Mouse (Mus musculus) MEL (cell line): ENCODE measurements at regions not wholly inside any gene's neighbourhood (a gene's known extent, or its start where the extent isn't known, plus 50 kb on each side); places are given as distances from the start of the nearest gene placed in this dataset.

Experiments used
- DNase-seq: peaks from one replicate; pipeline ENCODE4 v3.0.0; 2011; ENCODE audit warnings: low read depth, low spot score
- H3K27ac ChIP-seq: 2 replicates; pipeline ENCODE4 v1.5.1; 2012; ENCODE audit warnings: low read depth, mild to moderate bottlenecking, control low read depth, low read length, moderate library complexity; ENCODE audit not compliant: control insufficient read depth
- H3K27me3 ChIP-seq, 2 experiments: fragments of 150-350 bp in 1 of 2; sonication (generic) in 1 of 2; 2 replicates each; pipeline ENCODE4 v1.6.1; 2012; ENCODE audit warnings: low read length in 2 of 2, mild to moderate bottlenecking in 2 of 2, improper control_type of control experiment in 1 of 2, moderate library complexity in 1 of 2; ENCODE audit not compliant: insufficient read depth in 2 of 2, control insufficient read depth in 1 of 2
- H3K36me3 ChIP-seq, 2 experiments: 2 replicates each; pipeline ENCODE4 v1.6.1; 2012 to 2014; ENCODE audit warnings: low read length in 2 of 2, improper control_type of control experiment in 1 of 2, inconsistent platforms in 1 of 2, mild to moderate bottlenecking in 1 of 2; ENCODE audit not compliant: insufficient read depth in 2 of 2, control insufficient read depth in 1 of 2
- H3K4me1 ChIP-seq, 2 experiments: fragments of 150-350 bp in 1 of 2; sonication (generic) in 1 of 2; 2 replicates each; pipeline ENCODE4 v1.6.1; 2012; ENCODE audit warnings: low read length in 2 of 2, improper control_type of control experiment in 1 of 2, mild to moderate bottlenecking in 1 of 2; ENCODE audit not compliant: insufficient read depth in 2 of 2, control insufficient read depth in 1 of 2
- H3K4me3 ChIP-seq, 2 experiments: fragments of 150-350 bp in 1 of 2; sonication (generic) in 1 of 2; 2 replicates each; pipeline ENCODE4 v1.5.1; 2012; ENCODE audit warnings: low read depth in 2 of 2, low read length in 2 of 2, mild to moderate bottlenecking in 2 of 2, moderate library complexity in 2 of 2, control low read depth in 1 of 2, improper control_type of control experiment in 1 of 2; ENCODE audit not compliant: control insufficient read depth in 1 of 2, insufficient read depth in 1 of 2
- H3K79me2 ChIP-seq: 2 replicates; pipeline ENCODE4 v1.6.1; 2012; ENCODE audit warnings: mild to moderate bottlenecking, low read length, moderate library complexity; ENCODE audit not compliant: control insufficient read depth, poor library complexity, insufficient read depth
- H3K9ac ChIP-seq: 2 replicates; pipeline ENCODE4 v1.6.1; 2012; ENCODE audit warnings: low read depth, mild to moderate bottlenecking, control low read depth, low read length, moderate library complexity; ENCODE audit not compliant: control insufficient read depth, poor library complexity, severe bottlenecking
- H3K9me3 ChIP-seq: fragments of 150-350 bp; sonication (generic); replicated peaks from 2 replicates; pipeline ENCODE4 v1.6.1; 2012; ENCODE audit warnings: mild to moderate bottlenecking, low read length, improper control_type of control experiment, moderate library complexity; ENCODE audit not compliant: insufficient read depth
- BHLHE40 ChIP-seq: IDR thresholded peaks from 2 replicates; pipeline ENCODE4 v1.6.1; 2012; ENCODE audit warnings: low read depth, mild to moderate bottlenecking, inconsistent platforms, low read length, improper control_type of control experiment, borderline replicate concordance
- CHD2 ChIP-seq: IDR thresholded peaks from 2 replicates; pipeline ENCODE4 v1.6.1; 2011; ENCODE audit warnings: low read length, improper control_type of control experiment
- E2F4 ChIP-seq: IDR thresholded peaks from 2 replicates; pipeline ENCODE4 v1.6.1; 2011; ENCODE audit warnings: low read depth, low read length, improper control_type of control experiment, borderline replicate concordance
- EP300 ChIP-seq, 2 experiments: IDR thresholded peaks; 2 replicates each; pipeline ENCODE4 v1.6.1; 2011; ENCODE audit warnings: improper control_type of control experiment in 2 of 2, low read length in 2 of 2, low read depth in 1 of 2, mild to moderate bottlenecking in 1 of 2
- ETS1 ChIP-seq: IDR thresholded peaks from 2 replicates; pipeline ENCODE4 v1.6.1; 2012; ENCODE audit warnings: low read depth, mild to moderate bottlenecking, inconsistent platforms, low read length, improper control_type of control experiment, moderate library complexity
- GATA1 ChIP-seq: IDR thresholded peaks from 2 replicates; pipeline ENCODE4 v1.6.1; 2011; ENCODE audit warnings: low read depth, low read length, improper control_type of control experiment
- HCFC1 ChIP-seq: IDR thresholded peaks from 2 replicates; pipeline ENCODE4 v1.6.1; 2012; ENCODE audit warnings: low read depth, mild to moderate bottlenecking, inconsistent platforms, low read length, improper control_type of control experiment, moderate library complexity
- KAT2A ChIP-seq: conservative IDR thresholded peaks from 2 replicates; pipeline ENCODE4 v1.6.1; 2012; ENCODE audit warnings: low read depth, low read length, improper control_type of control experiment, inconsistent platforms
- MAFK ChIP-seq: IDR thresholded peaks from 2 replicates; pipeline ENCODE4 v1.6.1; 2011; ENCODE audit warnings: low read depth, mild to moderate bottlenecking, low read length, improper control_type of control experiment, borderline replicate concordance
- MYB ChIP-seq: IDR thresholded peaks from 2 replicates; pipeline ENCODE4 v1.6.1; 2011; ENCODE audit warnings: mild to moderate bottlenecking, low read depth, low read length, improper control_type of control experiment
- NRF1 ChIP-seq: IDR thresholded peaks from 2 replicates; pipeline ENCODE4 v1.6.1; 2014; ENCODE audit warnings: low read depth, mild to moderate bottlenecking, inconsistent platforms, low read length, improper control_type of control experiment, moderate library complexity; ENCODE audit not compliant: poor library complexity, insufficient read depth, severe bottlenecking
- POLR2A ChIP-seq, 2 experiments: IDR thresholded peaks; 2 replicates each; pipeline ENCODE4 v1.6.1; 2011 to 2012; ENCODE audit warnings: low read length in 2 of 2, mild to moderate bottlenecking in 2 of 2, control low read depth in 1 of 2, improper control_type of control experiment in 1 of 2, low read depth in 1 of 2, moderate library complexity in 1 of 2; ENCODE audit not compliant: control insufficient read depth in 1 of 2, insufficient read depth in 1 of 2, poor library complexity in 1 of 2
- POLR2AphosphoS2 ChIP-seq: IDR thresholded peaks from 2 replicates; pipeline ENCODE4 v1.6.1; 2011; ENCODE audit warnings: low read length, improper control_type of control experiment
- POLR2AphosphoS5 ChIP-seq: IDR thresholded peaks from 2 replicates; pipeline ENCODE4 v1.6.1; 2012; ENCODE audit warnings: low read depth, borderline replicate concordance, mild to moderate bottlenecking, inconsistent platforms, low read length, moderate library complexity, mixed read lengths
- RCOR1 ChIP-seq: IDR thresholded peaks from 2 replicates; pipeline ENCODE4 v1.6.1; 2012; ENCODE audit warnings: low read depth, mild to moderate bottlenecking, inconsistent platforms, low read length, improper control_type of control experiment
- SIN3A ChIP-seq: IDR thresholded peaks from 2 replicates; pipeline ENCODE4 v1.6.1; 2012; ENCODE audit warnings: low read length, improper control_type of control experiment, inconsistent platforms
- TCF12 ChIP-seq: IDR thresholded peaks from 2 replicates; pipeline ENCODE4 v1.6.1; 2014; ENCODE audit warnings: low read depth, mild to moderate bottlenecking, inconsistent platforms, low read length, improper control_type of control experiment, moderate library complexity
- USF1 ChIP-seq: IDR thresholded peaks from 2 replicates; pipeline ENCODE4 v1.6.1; 2014; ENCODE audit warnings: low read depth, mild to moderate bottlenecking, inconsistent platforms, low read length, improper control_type of control experiment, moderate library complexity
- USF2 ChIP-seq, 2 experiments: IDR thresholded peaks; 2 replicates each; pipeline ENCODE4 v1.6.1; 2011 to 2012; ENCODE audit warnings: improper control_type of control experiment in 2 of 2, low read length in 2 of 2, borderline replicate concordance in 1 of 2, inconsistent platforms in 1 of 2, low read depth in 1 of 2, mild to moderate bottlenecking in 1 of 2; ENCODE audit not compliant: insufficient read depth in 1 of 2
- ZMIZ1 ChIP-seq: IDR thresholded peaks from 2 replicates; pipeline ENCODE4 v1.6.1; 2012; ENCODE audit warnings: low read depth, mild to moderate bottlenecking, inconsistent platforms, low read length, improper control_type of control experiment, moderate library complexity
- ZNF384 ChIP-seq: IDR thresholded peaks from 2 replicates; pipeline ENCODE4 v1.6.1; 2012; ENCODE audit warnings: low read depth, mild to moderate bottlenecking, inconsistent platforms, low read length, improper control_type of control experiment

GRCm38 (mm10) chr12:25293470-25294178 lies 196.7 kb upstream of the Id2 start:
- no peaks in the 10 kb centered on the region for H3K27me3 ChIP-seq
- H3K9me3 ChIP-seq = no peaks in the 10 kb centered on the region
- H3K79me2 ChIP-seq = no peaks in the 10 kb centered on the region
- no peak overlapping the region for H3K27ac ChIP-seq
- peaks cover 6 to 18% of the 10 kb centered on the region in 2 experiments for H3K4me1 ChIP-seq
- DNase-seq = no peak
- peak in 1 of 2 experiments; percentile 9; a peak in 1 of 4 replicates for TF ChIP-seq EP300 (IDR thresholded peaks at IDR 0.05; ENCODE audit: low read depth in 1 of 2, low read length in 2 of 2)
- TF ChIP-seq MYB = no peak
- peaks cover 0 to 10% of the 10 kb centered on the region in 2 experiments; a peak in 2 of 4 replicates for H3K36me3 ChIP-seq
- no peak overlapping the region for H3K9ac ChIP-seq
- H3K4me3 ChIP-seq = no peak overlapping the region

DNA sequence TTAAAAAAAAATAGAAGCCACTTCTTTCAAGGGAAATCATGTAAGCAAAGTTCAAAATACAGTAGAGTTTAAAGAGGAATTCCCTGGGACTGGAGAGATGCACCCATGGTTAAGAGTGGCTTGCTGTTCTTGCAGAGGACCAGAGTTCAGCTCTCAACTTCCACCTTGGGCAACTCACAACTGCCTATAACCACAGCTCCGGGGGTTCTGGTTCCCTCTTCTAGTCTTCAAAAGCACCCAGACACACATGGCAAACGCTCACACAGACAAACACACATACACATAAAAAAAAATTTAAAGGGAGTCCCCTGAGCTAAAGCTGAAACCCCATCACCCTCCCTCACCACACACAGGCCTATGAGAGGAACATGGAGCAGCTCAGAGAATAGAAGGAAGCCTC lies 192.4 kb upstream of the Id2 start:
- H3K9me3 ChIP-seq = no peaks in the 10 kb centered on the region
- H3K9ac ChIP-seq = no peak overlapping the region
- TF ChIP-seq HCFC1 (no peak), USF2 (IDR thresholded peaks at IDR 0.05; ENCODE audit: borderline replicate concordance in 1 of 2, insufficient read depth in 1 of 2, low read depth in 1 of 2, low read length in 2 of 2) (no peak), MAFK (no peak), CHD2 (no peak), KAT2A (no peak)
- peaks cover 0 to under 1% of the 10 kb centered on the region in 2 experiments; a peak in 2 of 4 replicates for H3K4me1 ChIP-seq
- no peaks in the 10 kb centered on the region for H3K27me3 ChIP-seq
- H3K79me2 ChIP-seq = no peaks in the 10 kb centered on the region
- no peak overlapping the region for H3K27ac ChIP-seq
- H3K4me3 ChIP-seq = no peak overlapping the region
- no peaks in the 10 kb centered on the region for H3K36me3 ChIP-seq
- no peak for DNase-seq

- DNase-seq = no peak
- Histone ChIP-seq H3K79me2 (no peaks in the 10 kb centered on the region), H3K36me3 (peaks cover 0 to 3% of the 10 kb centered on the region in 2 experiments; a peak in 2 of 4 replicates), H3K9ac (no peak overlapping the region), H3K27ac (no peak overlapping the region), H3K27me3 (no peaks in the 10 kb centered on the region), H3K9me3 (no peaks in the 10 kb centered on the region), H3K4me3 (no peak overlapping the region), H3K4me1 (peaks cover 9 to 12% of the 10 kb centered on the region in 2 experiments; a peak in 3 of 4 replicates)
- TF ChIP-seq ZNF384 (peak; percentile 57), RCOR1 (no peak), ETS1 (peak; percentile 83), TCF12 (peak; percentile 67; the same call in 1 of the 2 replicates), EP300 (IDR thresholded peaks at IDR 0.05; ENCODE audit: low read depth in 1 of 2, low read length in 2 of 2) (peak; percentile 56 to 71), SIN3A (0 out of 2 replicates have a peak, but pooled peaks have one; percentile 15), POLR2A (IDR thresholded peaks at IDR 0.05; ENCODE audit: control insufficient read depth in 1 of 2, insufficient read depth in 1 of 2, low read depth in 1 of 2, low read length in 2 of 2, poor library complexity in 1 of 2) (no peak), USF2 (IDR thresholded peaks at IDR 0.05; ENCODE audit: borderline replicate concordance in 1 of 2, insufficient read depth in 1 of 2, low read depth in 1 of 2, low read length in 2 of 2) (0 out of 4 replicates have a peak, but pooled peaks of 1 of the 2 experiments have one; percentile 9), POLR2AphosphoS5 (no peak), E2F4 (no peak), ZMIZ1 (no peak), POLR2AphosphoS2 (no peak), USF1 (peak; percentile 74; the same call in 1 of the 2 replicates), GATA1 (peak; percentile 36; the same call in 1 of the 2 replicates), NRF1 (no peak), BHLHE40 (peak; percentile 82)
These were observed 186.9 kb upstream of the Id2 start for GRCm38 (mm10) chr12:25283808-25284207.
